Mouse (Mus musculus): ENCODE measurements around the gene Dpt.

DNA sequence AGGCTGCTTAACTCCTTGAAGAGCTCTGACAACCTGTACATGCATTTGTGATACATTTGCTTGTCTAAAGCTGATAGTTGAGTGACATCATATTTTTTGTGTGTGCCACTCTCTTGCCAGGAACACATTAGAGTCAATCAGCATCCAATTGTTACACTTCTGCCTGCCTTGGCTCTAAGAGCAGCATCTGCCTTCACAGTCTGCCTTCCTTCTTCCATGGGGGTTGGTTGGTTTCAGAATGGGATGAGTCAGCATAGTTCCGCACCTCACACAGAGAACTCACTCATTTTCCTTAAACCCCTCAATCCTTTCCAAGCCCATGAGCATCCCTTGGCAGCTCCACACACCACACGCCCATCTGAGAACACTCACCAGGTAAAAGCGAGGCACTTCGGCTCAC is 42.7 kb upstream of the Dpt start:
- TF ChIP-seq E2F4 (IDR thresholded peaks at IDR 0.05; ENCODE audit: insufficient replicate concordance, low read depth, low read length) (no peak), TBP (conservative IDR thresholded peaks at IDR 0.05; ENCODE audit: low read depth, low read length) (no peak), MXI1 (IDR thresholded peaks at IDR 0.05; ENCODE audit: low read depth, low read length) (no peak), POLR2A (IDR thresholded peaks at IDR 0.05; ENCODE audit: low read depth, low read length) (no peak), ZMIZ1 (IDR thresholded peaks at IDR 0.05; ENCODE audit: low read depth, low read length) (no peak), ETS1 (conservative IDR thresholded peaks at IDR 0.05; ENCODE audit: low read depth, low read length) (no peak), MAZ (IDR thresholded peaks at IDR 0.05; ENCODE audit: low read depth, low read length) (no peak), CTCF (conservative IDR thresholded peaks at IDR 0.05 in 1 of 2, IDR thresholded peaks at IDR 0.05 in 1 of 2; ENCODE audit: low read depth in 2 of 2, low read length in 2 of 2) (no peak), KAT2A (IDR thresholded peaks at IDR 0.05; ENCODE audit: insufficient replicate concordance, low read length) (no peak), UBTF (IDR thresholded peaks at IDR 0.05; ENCODE audit: low read depth, low read length) (no peak), CHD2 (IDR thresholded peaks at IDR 0.05; ENCODE audit: low read length) (no peak), ZNF384 (IDR thresholded peaks at IDR 0.05; ENCODE audit: low read depth, low read length) (no peak), EP300 (IDR thresholded peaks at IDR 0.05; ENCODE audit: low read length) (no peak), PAX5 (IDR thresholded peaks at IDR 0.05; ENCODE audit: low read length) (no peak)

Measured in CH12.LX (cell line).